Mouse (Mus musculus) hindbrain, postnatal 0 days (tissue): ENCODE measurements around the gene Flad1. TPM values are rescaled to one million over a fixed set of nuclear protein-coding genes. Genes with fewer than 3 reads are reported as not detected.

Experiments used
- ATAC-seq: fragments of 200-750 bp; cut with Nextera tagmentation; 2 replicates; pipeline ENCODE4 v1.8.0; 2017; ENCODE audit warnings: mild to moderate bottlenecking, moderate TSS enrichment, moderate library complexity
- DNase-seq: peaks from one replicate; pipeline ENCODE4 v3.0.0-alpha.2; 2015; ENCODE audit warnings: low spot score
- H3K27ac ChIP-seq: fragments of 300-500 bp; sonication (generic); 2 replicates; pipeline ENCODE4 v1.5.1; 2014; ENCODE audit warnings: mild to moderate bottlenecking
- H3K27me3 ChIP-seq: fragments of 300-500 bp; sonication (generic); 2 replicates; pipeline ENCODE4 v1.6.1; 2014; ENCODE audit warnings: low read length, mixed read lengths; ENCODE audit not compliant: insufficient read depth
- H3K36me3 ChIP-seq: fragments of 300-500 bp; sonication (generic); 2 replicates; pipeline ENCODE4 v1.6.1; 2014; ENCODE audit warnings: low read length, mixed read lengths; ENCODE audit not compliant: insufficient read depth
- H3K4me1 ChIP-seq: fragments of 300-500 bp; sonication (generic); 2 replicates; pipeline ENCODE4 v1.6.1; 2014; ENCODE audit warnings: antibody characterized with exemption, low read length, mixed read lengths; ENCODE audit not compliant: insufficient read depth
- H3K4me2 ChIP-seq: fragments of 300-500 bp; sonication (generic); 2 replicates; pipeline ENCODE4 v1.6.1; 2014; ENCODE audit warnings: low read depth, mild to moderate bottlenecking, low read length, moderate library complexity, mixed read lengths
- H3K4me3 ChIP-seq: fragments of 300-500 bp; sonication (generic); 2 replicates; pipeline ENCODE4 v1.5.1; 2014; ENCODE audit warnings: low read length
- H3K9ac ChIP-seq: fragments of 300-500 bp; sonication (generic); replicated peaks from 2 replicates; pipeline ENCODE4 v1.6.1; 2014; ENCODE audit warnings: mild to moderate bottlenecking, low read length, moderate library complexity, mixed read lengths
- H3K9me3 ChIP-seq: fragments of 300-500 bp; sonication (generic); 2 replicates; pipeline ENCODE4 v1.6.1; 2016; ENCODE audit warnings: low read length, mixed read lengths
- CTCF ChIP-seq: IDR thresholded peaks from 2 replicates; pipeline ENCODE4 v1.5.1; 2016; ENCODE audit warnings: antibody characterized with exemption, control low read depth, low read depth
- WGBS: fragments of 180-500 bp; shearing (Covaris S2); extraction: QIAGEN DNeasy Blood & Tissue Kit; methylation state at CpG from one replicate; pipeline ENCODE4 v1.1.7; 2014; 5-methylcytosine and 5-hydroxymethylcytosine counted together
- polyA plus RNA-seq: library from polyadenylated mRNA; unstranded; fragments of >200 nt; fragmentation: Nextera tagmentation; extraction: Ambion mirVana; gene quantifications from 2 replicates; pipeline ENCODE4 v1.2.1, GENCODE M21; 2015
- total RNA-seq: library from RNA; depleted of rRNA; stranded (reverse); fragments of >200 nt; gene quantifications from 2 replicates; pipeline ENCODE4 v1.2.3, GENCODE M21; 2014

Flad1 gene
- total and polyA plus RNA-seq, 2 experiments from 2014 or later, result 23.8 to 32.1 TPM

GRCm38 (mm10) chr3:89425876-89426275 lies 14.2 kb upstream of the Flad1 start:
- Histone ChIP-seq H3K9ac (no peak overlapping the region), H3K36me3 (0 out of 2 replicates have a peak, but pooled peaks cover 8% of the 10 kb centered on the region), H3K4me3 (no peak overlapping the region), H3K9me3 (no peaks in the 10 kb centered on the region), H3K4me1 (peaks cover 8% of the 10 kb centered on the region), H3K27me3 (no peaks in the 10 kb centered on the region), H3K4me2 (no peak overlapping the region), H3K27ac (no peak overlapping the region)
- DNase-seq (no peak), ATAC-seq (no peak)
- TF ChIP-seq CTCF, result no peak
- 92% methylated on average over 4 of the region's 4 CpGs for WGBS

DNA sequence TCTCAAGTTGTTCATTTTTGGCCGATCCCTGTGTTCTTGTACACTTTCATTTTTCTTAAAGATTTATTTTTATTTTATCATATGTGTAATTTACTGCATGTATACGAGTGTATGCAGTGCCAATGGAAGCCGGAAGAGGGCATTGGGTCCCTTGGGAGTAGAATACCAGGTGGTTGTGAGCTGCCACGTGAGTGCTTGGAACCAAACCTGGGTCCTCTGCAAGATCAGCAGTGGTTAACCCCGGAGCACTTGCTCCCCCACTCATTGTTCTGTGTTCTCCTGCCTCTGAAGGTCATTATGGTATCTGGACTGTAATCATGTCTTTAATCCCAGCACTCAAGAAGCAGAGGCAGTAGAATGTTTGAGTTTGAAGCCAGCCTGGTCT lies 13.5 kb upstream of the Flad1 start:
- Histone ChIP-seq H3K4me1 (peaks cover 7% of the 10 kb centered on the region), H3K27ac (no peak overlapping the region), H3K4me2 (no peak overlapping the region), H3K9me3 (no peaks in the 10 kb centered on the region), H3K27me3 (no peaks in the 10 kb centered on the region), H3K36me3 (0 out of 2 replicates have a peak, but pooled peaks cover 8% of the 10 kb centered on the region), H3K9ac (no peak overlapping the region), H3K4me3 (no peak overlapping the region)
- no peak for DNase-seq
- TF ChIP-seq CTCF, result no peak
- no peak for ATAC-seq
- 89% methylated on average over 5 of the region's 5 CpGs for WGBS

DNA sequence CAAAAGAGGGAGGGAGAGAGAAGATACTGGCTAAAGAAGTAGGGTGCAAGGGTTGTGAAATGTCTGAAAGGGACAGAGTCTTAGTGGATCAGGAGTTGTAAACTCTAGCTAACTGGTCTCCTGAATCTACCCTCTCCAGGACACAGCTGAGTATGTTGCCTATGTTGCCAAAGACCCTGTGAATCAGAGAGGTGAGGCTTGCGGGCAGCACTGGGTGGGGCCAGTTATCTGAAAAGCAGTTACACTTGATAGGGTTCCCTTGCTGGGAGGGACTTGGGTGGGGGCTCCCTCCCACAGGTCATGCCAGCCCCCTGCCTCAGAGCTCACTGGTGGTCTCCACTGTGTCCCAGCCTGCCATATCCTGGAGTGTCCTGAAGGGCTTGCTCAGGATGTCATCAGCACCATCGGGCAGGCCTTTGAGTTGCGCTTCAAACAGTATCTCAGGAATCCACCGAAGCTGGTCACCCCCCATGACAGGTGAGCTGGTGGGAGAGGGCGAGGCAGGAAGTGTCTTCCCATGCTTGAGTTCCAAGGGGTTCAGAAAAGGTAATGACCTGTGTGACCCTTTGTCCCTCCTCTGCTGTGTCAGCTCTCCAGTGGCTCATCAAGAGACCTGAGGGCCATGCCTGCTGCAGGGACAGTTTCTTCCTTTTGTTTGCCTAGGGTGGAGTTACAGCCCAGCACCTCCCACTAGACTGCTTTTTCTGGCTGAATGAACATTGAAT lies 12.9 kb upstream of the Flad1 start:
- H3K4me3 ChIP-seq, result no peak overlapping the region
- H3K27me3 ChIP-seq, result no peaks in the 10 kb centered on the region
- H3K4me1 ChIP-seq, result peaks cover 7% of the 10 kb centered on the region
- H3K27ac ChIP-seq, result no peak overlapping the region
- DNase-seq (no peak), ATAC-seq (no peak)
- no peak overlapping the region for H3K4me2 ChIP-seq
- H3K9me3 ChIP-seq, result no peaks in the 10 kb centered on the region
- TF ChIP-seq CTCF, result no peak
- no peak overlapping the region for H3K9ac ChIP-seq
- 97% methylated on average over 5 of the region's 5 CpGs for WGBS
- H3K36me3 ChIP-seq, result 0 out of 2 replicates have a peak, but pooled peaks cover 8% of the 10 kb centered on the region

DNA sequence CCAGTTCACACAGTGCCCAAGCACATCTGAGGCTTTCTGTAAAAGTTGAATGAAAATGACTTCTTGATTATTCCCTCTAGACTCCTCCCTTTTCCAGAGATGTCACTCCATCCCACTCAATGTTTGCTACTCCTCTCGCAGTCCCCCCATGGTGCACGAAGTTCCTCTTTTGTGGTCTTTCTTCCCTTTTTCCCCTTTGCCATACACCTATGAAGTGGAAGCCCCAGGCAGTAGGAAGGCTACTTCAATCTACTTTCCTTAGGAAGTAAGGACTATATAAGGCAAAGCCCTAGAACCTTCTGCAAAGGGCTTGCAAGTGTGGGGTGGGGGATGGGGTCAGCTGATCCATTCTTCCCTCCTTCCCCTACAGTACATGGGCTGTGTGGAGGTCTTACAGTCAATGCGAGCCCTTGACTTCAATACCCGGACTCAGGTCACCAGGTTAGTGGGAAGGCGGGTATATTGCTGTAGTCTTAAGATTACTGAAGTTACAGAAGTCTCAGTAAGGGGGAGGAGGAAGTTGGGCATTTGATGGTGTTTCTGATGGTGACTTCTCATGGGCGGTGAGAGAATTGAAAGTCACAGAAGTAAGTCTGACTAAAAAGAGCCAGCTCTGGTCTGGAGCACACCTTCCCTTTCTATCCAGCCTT lies 11.0 kb upstream of the Flad1 start:
- no peak for ATAC-seq
- TF ChIP-seq CTCF, result no peak
- WGBS, result 72% methylated on average over 6 of the region's 6 CpGs
- H3K4me2 ChIP-seq, result peak overlapping the region; percentile 65
- peaks cover 7% of the 10 kb centered on the region for H3K4me1 ChIP-seq
- DNase-seq, result no peak
- H3K36me3 ChIP-seq, result 0 out of 2 replicates have a peak, but pooled peaks cover 8% of the 10 kb centered on the region
- H3K9ac ChIP-seq, result no peak overlapping the region
- no peaks in the 10 kb centered on the region for H3K27me3 ChIP-seq
- peak overlapping the region; percentile 38 for H3K4me3 ChIP-seq
- no peaks in the 10 kb centered on the region for H3K9me3 ChIP-seq
- no peak overlapping the region for H3K27ac ChIP-seq

DNA sequence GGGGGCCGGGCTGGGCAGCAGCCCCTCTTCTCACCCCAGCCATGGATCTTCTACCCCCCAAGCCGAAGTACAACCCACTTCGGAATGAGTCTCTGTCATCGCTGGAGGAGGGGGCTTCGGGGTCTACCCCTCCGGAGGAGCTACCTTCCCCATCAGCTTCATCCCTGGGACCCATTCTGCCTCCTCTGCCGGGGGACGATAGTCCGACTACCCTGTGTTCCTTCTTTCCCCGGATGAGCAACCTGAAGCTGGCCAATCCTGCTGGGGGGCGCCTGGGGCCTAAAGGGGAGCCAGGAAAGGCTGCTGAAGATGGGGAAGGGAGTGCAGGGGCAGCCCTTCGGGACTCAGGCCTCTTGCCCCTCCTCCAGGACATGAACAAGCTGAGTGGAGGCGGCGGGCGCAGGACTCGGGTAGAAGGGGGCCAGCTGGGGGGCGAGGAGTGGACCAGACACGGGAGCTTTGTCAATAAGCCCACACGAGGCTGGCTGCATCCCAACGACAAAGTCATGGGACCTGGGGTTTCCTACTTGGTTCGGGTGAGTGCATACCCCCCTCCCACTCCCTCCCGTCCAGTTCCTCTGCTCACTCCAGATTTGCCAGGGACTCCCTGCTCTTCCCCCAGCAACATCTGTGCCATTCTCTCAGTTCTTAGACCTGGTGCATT lies 10.3 kb upstream of the Flad1 start:
- Histone ChIP-seq H3K9ac (peak overlapping the region; percentile 54), H3K4me3 (peak overlapping the region; percentile 38), H3K27me3 (no peaks in the 10 kb centered on the region), H3K4me2 (peak overlapping the region; percentile 65), H3K9me3 (no peaks in the 10 kb centered on the region), H3K4me1 (peaks cover 14% of the 10 kb centered on the region), H3K36me3 (0 out of 2 replicates have a peak, but pooled peaks cover 3% of the 10 kb centered on the region), H3K27ac (peak overlapping the region; percentile 54; the same call in 1 of the 2 replicates)
- peak; percentile 40 for DNase-seq
- WGBS, result 6% methylated on average over 21 of the region's 22 CpGs
- ATAC-seq, result no peak
- no peak for TF ChIP-seq CTCF

DNA sequence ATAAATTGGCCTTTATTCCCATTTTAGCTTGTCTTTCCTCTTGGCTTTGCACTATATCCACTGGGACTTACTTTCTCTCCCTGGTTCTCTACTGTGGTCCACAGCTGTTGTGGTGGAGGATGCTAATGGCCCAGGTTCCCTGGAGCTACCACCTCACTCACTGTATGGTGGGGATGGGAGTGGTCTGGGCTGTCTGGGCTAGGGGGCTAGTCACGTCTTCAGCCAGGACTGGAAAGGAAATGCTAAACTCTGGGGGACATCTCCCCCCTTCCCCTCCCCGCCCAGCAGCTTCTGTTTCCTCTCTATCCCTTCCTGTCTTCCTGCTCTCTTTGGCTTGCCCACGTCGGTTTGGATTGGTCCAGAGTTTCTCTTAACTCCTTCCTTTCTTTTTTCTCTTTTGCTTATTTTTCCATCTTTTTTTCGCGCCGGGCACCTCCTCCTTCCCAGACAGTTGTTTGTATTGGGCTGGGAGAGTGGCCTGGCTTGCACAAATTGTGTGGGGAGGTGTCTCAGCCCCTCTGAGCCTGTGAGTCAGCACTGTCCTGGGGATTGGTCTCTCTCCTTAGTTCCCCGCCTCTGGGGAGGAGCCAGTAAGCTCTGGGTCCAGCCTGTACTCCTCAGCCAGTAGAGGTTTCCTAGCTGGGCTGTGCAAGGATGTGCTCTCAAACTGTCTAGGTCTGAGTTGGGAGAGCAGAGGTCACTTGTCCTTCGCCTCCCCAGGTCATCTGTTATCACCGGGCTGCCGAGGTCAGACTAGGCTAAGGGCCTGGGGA lies 9.5 kb upstream of the Flad1 start:
- 5% methylated on average over 11 of the region's 11 CpGs for WGBS
- Histone ChIP-seq H3K4me3 (peak overlapping the region; percentile 38), H3K27ac (peak overlapping the region; percentile 54; the same call in 1 of the 2 replicates), H3K36me3 (no peaks in the 10 kb centered on the region), H3K9me3 (no peaks in the 10 kb centered on the region), H3K27me3 (no peaks in the 10 kb centered on the region), H3K9ac (peak overlapping the region; percentile 54), H3K4me1 (peaks cover 14% of the 10 kb centered on the region), H3K4me2 (peak overlapping the region; percentile 65)
- ATAC-seq (peak; percentile 67), DNase-seq (peak; percentile 84)
- no peak for TF ChIP-seq CTCF
